Mouse (Mus musculus): Measurements from ENCODE around the gene Slc22a14. TPM values are rescaled to one million over a fixed set of nuclear protein-coding genes. Genes with fewer than 3 reads are reported as not detected.
A peak's percentile ranks its signal among the peaks of the same experiment; 100 is the strongest.

Slc22a14 gene
- total RNA-seq, 2 experiments from 2014 or later, result not detected

DNA sequence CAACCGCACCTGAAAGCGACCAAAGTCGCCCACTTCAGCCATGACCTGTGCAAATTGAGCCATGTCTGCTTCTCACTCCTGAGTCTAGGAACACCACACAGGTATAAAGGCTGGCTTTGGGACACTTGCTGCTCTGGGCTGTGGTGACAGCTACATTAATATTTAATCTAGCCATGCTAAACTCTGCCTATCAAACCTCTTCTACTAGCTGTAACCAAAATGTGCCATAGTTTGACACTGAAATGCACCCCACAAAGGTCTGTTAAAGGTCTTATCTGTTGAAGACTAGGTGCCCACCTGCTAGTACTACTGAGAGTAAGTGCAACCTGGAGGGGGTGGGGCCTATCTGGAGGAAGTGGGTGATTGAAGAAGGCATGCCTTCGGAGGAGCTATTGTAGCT lies 156.4 kb downstream of the Slc22a14 start, which contains the start of gene Slc22a13:
TSS of gene Slc22a13 (minus strand) at position 101 of the 400 bp plus-strand sequence.
- DNase-seq (ENCODE audit: low spot score in 2 of 2), result no peak

GRCm38 (mm10) chr9:119207113-119207512 lies 158.2 kb downstream of the Slc22a14 start:
- no peak for DNase-seq (ENCODE audit: low spot score in 2 of 2)

DNA sequence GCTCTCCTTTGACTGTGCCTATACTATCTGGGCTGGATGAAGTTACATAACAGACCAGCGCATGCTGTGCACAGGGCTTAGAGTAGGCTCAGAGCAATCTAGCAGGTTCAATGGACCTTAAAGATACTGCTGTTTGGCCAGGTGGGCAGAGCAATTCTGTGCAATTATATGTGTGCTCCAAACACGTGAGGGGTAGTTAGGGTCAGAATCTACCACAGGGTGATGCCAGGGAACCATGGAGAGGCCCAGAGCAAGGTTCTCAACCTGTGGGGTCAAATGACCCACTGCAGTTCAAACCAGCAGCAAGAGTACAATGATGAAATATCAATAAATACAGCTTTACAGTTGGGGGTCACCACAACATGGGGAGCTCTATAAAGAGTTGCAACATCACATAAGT lies 158.7 kb downstream of the Slc22a14 start:
- DNase-seq (ENCODE audit: low spot score in 2 of 2), result no peak

DNA sequence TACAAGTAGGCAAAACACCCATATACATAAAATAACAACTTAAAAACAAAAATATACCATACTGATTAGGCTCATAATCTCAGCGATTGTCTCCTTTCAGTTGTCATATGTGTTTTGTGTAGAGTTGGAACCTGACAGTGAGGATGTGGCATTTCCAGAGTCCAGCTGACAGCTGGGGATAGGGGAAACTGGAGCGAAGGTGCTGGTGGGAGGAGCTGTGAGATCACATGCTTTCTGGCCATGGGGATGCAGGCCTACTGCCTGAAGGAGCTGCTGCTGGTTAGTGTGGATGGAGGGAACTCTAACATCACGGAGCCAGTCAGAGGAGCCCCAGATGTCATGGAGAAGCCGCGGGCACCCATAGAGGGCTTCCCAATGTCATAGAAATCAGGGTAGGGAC lies 159.6 kb downstream of the Slc22a14 start:
- DNase-seq (ENCODE audit: low spot score in 2 of 2), result no peak

DNA sequence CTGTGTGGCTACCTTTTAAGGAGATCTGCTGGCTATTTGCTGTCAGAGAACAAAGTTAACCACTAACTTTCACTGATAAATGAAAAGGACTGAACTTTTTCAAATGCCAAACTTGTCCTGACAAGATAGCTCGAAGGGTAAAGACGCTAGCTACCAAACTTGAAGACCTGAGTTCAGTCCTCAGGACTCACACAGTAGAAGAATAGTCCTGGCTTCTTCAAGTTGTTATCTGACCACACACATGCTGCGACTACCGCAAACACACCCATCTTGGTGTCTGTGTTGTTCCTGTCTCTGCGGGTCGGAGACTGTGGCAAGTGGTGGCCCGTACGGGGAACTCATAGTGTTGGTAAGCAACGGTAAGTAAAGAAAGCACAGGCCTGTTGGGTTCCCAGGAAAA lies 161.7 kb downstream of the Slc22a14 start:
- DNase-seq (ENCODE audit: low spot score in 2 of 2), result no peak

GRCm38 (mm10) chr9:119201653-119202052 lies 163.7 kb downstream of the Slc22a14 start:
- no peak for DNase-seq (ENCODE audit: low spot score in 2 of 2)

- no peak for DNase-seq (ENCODE audit: low spot score in 2 of 2)
Observed at GRCm38 (mm10) chr9:119199151-119199861, 166.0 kb downstream of the Slc22a14 start.

GRCm38 (mm10) chr9:119192202-119192990 lies 173.0 kb downstream of the Slc22a14 start:
- no peak for DNase-seq (ENCODE audit: low spot score in 2 of 2)

- peak; percentile 6 to 16 for DNase-seq (ENCODE audit: low spot score in 2 of 2)
Observed at GRCm38 (mm10) chr9:119181241-119181728, 184.1 kb downstream of the Slc22a14 start.

DNA sequence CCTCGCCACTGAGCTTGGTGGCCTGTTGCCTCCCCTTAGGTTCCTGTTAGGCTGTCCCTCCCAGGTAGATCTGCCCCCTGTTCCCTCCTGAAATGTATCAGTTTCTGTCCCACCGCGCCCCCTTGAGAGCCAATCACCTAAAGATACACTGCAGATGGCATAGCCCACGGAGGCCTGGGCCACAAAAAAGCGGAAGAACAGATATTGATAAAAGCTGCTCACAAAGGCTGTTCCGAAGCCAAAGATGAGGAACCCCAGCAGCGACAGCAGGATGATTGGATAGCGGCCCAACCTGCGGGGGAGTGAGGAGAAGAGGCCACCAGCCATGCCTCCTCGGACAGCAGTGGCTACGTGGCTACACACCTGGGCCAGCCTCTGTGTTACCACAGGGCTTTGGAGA lies 186.1 kb downstream of the Slc22a14 start:
- no peak for DNase-seq (ENCODE audit: low spot score in 2 of 2)

DNA sequence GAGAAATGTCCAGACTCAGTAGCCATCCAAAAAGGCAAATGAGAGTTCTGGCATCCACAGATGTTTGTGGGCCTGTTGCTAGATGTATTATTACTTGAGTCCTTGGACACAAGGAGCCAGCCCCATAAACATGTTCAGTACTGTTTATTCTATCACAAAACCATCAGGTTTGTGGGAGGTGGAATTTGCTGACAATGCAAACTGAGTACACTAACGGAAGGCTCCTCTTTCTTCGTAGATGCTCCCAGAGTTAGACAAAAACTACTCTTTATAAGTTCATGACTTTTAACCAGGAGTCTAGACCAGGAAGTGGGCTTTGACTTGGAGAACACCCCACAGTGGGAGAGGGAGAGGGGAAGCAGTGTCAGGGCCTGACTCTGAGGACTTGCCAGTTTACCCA lies 197.7 kb downstream of the Slc22a14 start:
- DNase-seq (ENCODE audit: low spot score in 2 of 2), result no peak

- no peak for DNase-seq (ENCODE audit: low spot score in 2 of 2)
Observed at GRCm38 (mm10) chr9:119165548-119165947, 199.8 kb downstream of the Slc22a14 start.

GRCm38 (mm10) chr9:119164743-119165142 lies 200.6 kb downstream of the Slc22a14 start:
- DNase-seq (ENCODE audit: low spot score in 2 of 2), result no peak

DNA sequence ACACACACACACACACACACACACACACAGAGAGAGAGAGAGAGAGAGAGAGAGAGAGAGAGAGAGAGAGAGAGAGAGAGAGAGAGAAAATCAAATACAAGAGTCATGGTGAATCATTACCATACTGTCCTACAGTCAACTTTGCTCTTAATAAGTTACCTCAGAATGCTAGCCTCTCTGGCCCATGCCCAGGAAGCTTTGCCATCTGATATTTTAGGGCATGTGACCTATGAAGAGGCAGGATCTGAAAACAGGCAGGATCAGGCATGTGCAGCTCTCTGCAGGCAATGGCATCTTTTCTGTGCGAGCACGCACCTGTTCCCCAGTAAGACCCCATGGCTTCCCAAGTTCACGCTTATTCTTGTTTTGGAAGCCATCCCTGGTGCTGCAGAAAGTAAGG lies 204.7 kb downstream of the Slc22a14 start:
- DNase-seq (ENCODE audit: low spot score in 2 of 2), result no peak

DNA sequence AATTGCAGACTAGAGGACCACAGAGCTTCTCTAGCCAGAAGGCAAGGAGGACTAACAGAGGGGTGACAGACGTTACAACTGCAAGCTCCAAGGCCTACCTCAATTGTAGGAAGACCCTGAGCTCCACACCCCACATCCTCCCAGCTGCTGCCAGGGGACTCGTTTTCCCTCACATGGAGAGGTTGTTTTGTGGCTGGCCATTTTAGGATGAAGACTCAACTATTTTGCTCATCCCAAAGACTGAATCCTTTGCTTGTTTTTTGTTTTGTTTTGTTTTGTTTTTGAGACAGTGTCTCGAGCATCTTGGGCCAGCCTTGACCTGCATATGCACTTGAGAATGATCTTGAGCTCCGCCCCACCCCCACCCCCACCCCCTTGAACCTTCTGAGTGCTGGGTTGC lies 206.5 kb downstream of the Slc22a14 start, which contains the start of gene Gm47289:
TSS of gene Gm47289 (plus strand) at position 301 of the 400 bp plus-strand sequence.
- DNase-seq (ENCODE audit: low spot score in 2 of 2), result no peak

GRCm38 (mm10) chr9:119156278-119157201 lies 208.8 kb downstream of the Slc22a14 start, which contains the start of gene Acaa1b:
TSS of gene Acaa1b (minus strand) at chr9:119157093.
- DNase-seq (ENCODE audit: low spot score in 2 of 2), result peak; percentile 50 to 73

DNA sequence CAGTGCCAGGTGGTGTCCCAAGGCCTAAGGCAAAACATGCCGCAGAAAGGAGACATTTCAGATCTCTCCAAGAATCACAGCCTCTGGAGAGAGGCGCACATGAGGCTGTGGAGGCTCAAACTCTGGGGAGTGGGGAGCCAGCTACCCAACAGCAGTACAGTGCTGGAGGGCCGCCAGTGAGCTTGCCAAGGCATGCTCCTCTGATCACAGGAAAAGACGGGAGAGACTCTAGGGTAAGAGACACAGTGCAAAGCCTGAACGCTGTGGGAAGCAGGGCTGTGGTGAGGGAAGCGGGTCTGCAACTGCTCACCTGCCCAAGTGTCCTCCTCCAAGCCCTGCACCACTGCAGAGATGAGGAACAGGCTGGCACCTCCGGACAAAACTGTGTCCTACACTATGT lies 209.5 kb downstream of the Slc22a14 start:
- no peak for DNase-seq (ENCODE audit: low spot score in 2 of 2)

- no peak for DNase-seq (ENCODE audit: low spot score in 2 of 2)
Observed at GRCm38 (mm10) chr9:119155416-119155815, 209.9 kb downstream of the Slc22a14 start.

DNA sequence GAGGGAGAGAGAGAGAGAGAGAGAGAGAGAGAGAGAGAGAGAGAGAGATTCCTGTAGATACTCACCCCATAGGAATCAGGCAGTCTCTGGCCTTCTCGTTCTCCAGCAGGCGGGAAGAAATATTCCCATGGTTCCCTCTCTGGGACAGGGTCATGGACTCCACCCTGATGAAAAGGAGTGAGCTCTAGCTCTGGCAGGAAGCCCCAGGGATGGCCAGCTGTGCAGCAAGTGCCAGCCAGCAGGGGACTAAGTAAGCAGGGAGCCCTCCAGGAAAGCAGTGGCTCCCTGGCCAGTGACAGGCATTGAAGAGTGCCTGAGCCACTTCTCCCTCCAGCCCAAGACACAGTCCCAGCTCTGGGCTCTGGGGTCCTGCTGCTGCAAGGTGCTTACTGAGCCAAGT lies 213.6 kb downstream of the Slc22a14 start:
- DNase-seq (ENCODE audit: low spot score in 2 of 2), result no peak

DNA sequence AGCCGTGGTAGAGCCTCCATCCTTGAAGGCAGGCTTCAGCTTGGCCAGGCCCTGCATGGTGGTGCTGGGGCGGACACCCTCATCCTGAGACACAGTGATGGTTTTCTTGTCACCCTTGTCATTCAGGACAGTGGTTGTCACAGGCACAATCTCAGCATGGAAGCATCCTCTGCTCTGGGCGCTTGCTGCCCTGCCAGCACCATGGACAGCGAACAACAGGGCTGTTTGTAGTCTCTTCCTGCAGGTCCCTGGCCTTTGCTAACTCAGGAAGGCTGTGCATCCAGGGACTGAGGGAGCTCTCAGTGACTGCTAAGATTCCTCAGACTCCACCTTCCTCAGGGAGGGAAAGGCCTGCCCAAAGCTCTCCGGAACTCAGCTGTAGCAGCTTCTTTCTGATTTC lies 215.8 kb downstream of the Slc22a14 start:
- DNase-seq (ENCODE audit: low spot score in 2 of 2), result no peak
